In genomic region chr14:72689525-72689924, GRCm38 (mm10) we compare ENCODE assay signal across 19 mouse cellular contexts.
"Had no signal": no experiment of that assay in that cellular context is flagged by ENCODE, and none has a peak within 500 bp of the region (broad histone marks: within the 10 kb centered on the region; RNA-seq: fewer than 3 reads in every experiment).

No protein-coding gene starts in this region.

- H3K9ac ChIP-seq: limb, embryonic 12.5 days; limb, embryonic 15.5 days; liver, embryonic 14.5 days; liver, postnatal 0 days; lung, embryonic 14.5 days; midbrain, embryonic 13.5 days had no signal

- H3K4me1 ChIP-seq: limb, embryonic 12.5 days; limb, embryonic 15.5 days; midbrain, embryonic 13.5 days had no signal

- H3K27me3 ChIP-seq: limb, embryonic 12.5 days; limb, embryonic 15.5 days; midbrain, embryonic 13.5 days had no signal

- H3K9me3 ChIP-seq: limb, embryonic 12.5 days; limb, embryonic 15.5 days; midbrain, embryonic 13.5 days had no signal

- DNase-seq: kidney, adult 18-20 months; kidney, adult 9 months; kidney, postnatal 14 days; kidney, postnatal 4 days; left cerebral cortex, postnatal 4 days; liver, postnatal 0 days; lung, embryonic 14.5 days; right cerebral cortex, adult 18-20 months; right cerebral cortex, postnatal 14 days; spleen, adult 18-20 months; thymus, adult 18-20 months; thymus, postnatal 36 days had no signal

- H3K4me2 ChIP-seq: limb, embryonic 12.5 days; limb, embryonic 15.5 days; liver, embryonic 11.5 days; lung, embryonic 14.5 days; midbrain, embryonic 13.5 days had no signal

- H3K36me3 ChIP-seq: limb, embryonic 12.5 days; limb, embryonic 15.5 days; midbrain, embryonic 13.5 days had no signal

- H3K27ac ChIP-seq: limb, embryonic 12.5 days; limb, embryonic 15.5 days; liver, embryonic 14.5 days; midbrain, embryonic 13.5 days had no signal

- H3K4me3 ChIP-seq: limb, embryonic 12.5 days; limb, embryonic 15.5 days; midbrain, embryonic 13.5 days had no signal

- ATAC-seq: intestine, embryonic 16.5 days; liver, postnatal 0 days; lung, postnatal 0 days; midbrain, embryonic 13.5 days had no signal
